Mouse (Mus musculus) liver, adult 2 months (tissue): Measurements from ENCODE around the gene Klhdc8b. TPM values are rescaled to one million over a fixed set of nuclear protein-coding genes. Genes with fewer than 3 reads are reported as not detected.

Experiments used
- DNase-seq: peaks from one replicate; pipeline ENCODE4 v3.0.0-alpha.2; 2011; ENCODE audit warnings: low read depth, low spot score; ENCODE audit errors: extremely low read depth
- H3K27ac ChIP-seq: fragments of 200-500 bp; replicated peaks from 2 replicates; pipeline ENCODE4 v1.5.1; 2012; ENCODE audit warnings: low read depth, mild to moderate bottlenecking, control low read depth, inconsistent platforms, low read length; ENCODE audit not compliant: insufficient read depth
- H3K27me3 ChIP-seq: fragments of 200-500 bp; 2 replicates; pipeline ENCODE4 v1.6.1; 2012; ENCODE audit warnings: mild to moderate bottlenecking, moderate library complexity, low read length, inconsistent platforms; ENCODE audit not compliant: control insufficient read depth, insufficient read depth
- H3K36me3 ChIP-seq: fragments of 200-500 bp; 2 replicates; pipeline ENCODE4 v1.6.1; 2012; ENCODE audit warnings: low read length, inconsistent platforms; ENCODE audit not compliant: control insufficient read depth, insufficient read depth
- H3K4me1 ChIP-seq: fragments of 200-500 bp; 2 replicates; pipeline ENCODE4 v1.6.1; 2011; ENCODE audit warnings: low read length; ENCODE audit not compliant: control insufficient read depth, insufficient read depth
- H3K4me3 ChIP-seq: fragments of 200-500 bp; 2 replicates; pipeline ENCODE4 v1.5.1; 2011; ENCODE audit warnings: low read depth, mild to moderate bottlenecking, control low read depth, low read length, moderate library complexity; ENCODE audit not compliant: insufficient read depth
- H3K79me2 ChIP-seq: fragments of 200-500 bp; 2 replicates; pipeline ENCODE4 v1.6.1; 2012; ENCODE audit warnings: inconsistent platforms, mild to moderate bottlenecking, low read length, moderate library complexity; ENCODE audit not compliant: control insufficient read depth, insufficient read depth
- H3K9ac ChIP-seq: fragments of 200-500 bp; 2 replicates; pipeline ENCODE4 v1.6.1; 2012; ENCODE audit warnings: low read depth, mild to moderate bottlenecking, control low read depth, inconsistent platforms, low read length
- CTCF ChIP-seq: fragments of 200-500 bp; IDR thresholded peaks from 2 replicates; pipeline ENCODE4 v1.5.1; 2011; ENCODE audit warnings: low read depth, low read length, control low read depth
- POLR2A ChIP-seq: fragments of 200-500 bp; IDR thresholded peaks from 2 replicates; pipeline ENCODE4 v1.6.1; 2011; ENCODE audit warnings: low read length, control low read depth; ENCODE audit not compliant: insufficient read depth; ENCODE audit errors: extremely low read depth
- WGBS: fragments of 180-500 bp; shearing (Covaris S2); methylation state at CpG from one replicate; pipeline ENCODE4 v1.1.7; 2018; 5-methylcytosine and 5-hydroxymethylcytosine counted together
- polyA plus RNA-seq: library from polyadenylated mRNA; depleted of rRNA; stranded (reverse); fragments of >200 nt; gene quantifications from 2 replicates; pipeline ENCODE4 v1.2.3, GENCODE M21; 2012
- total RNA-seq: library from RNA; depleted of rRNA; stranded (reverse); fragments of >200 nt; gene quantifications from 2 replicates; pipeline ENCODE4 v1.2.3, GENCODE M21; 2014

Gene Klhdc8b
- total and polyA plus RNA-seq, 2 experiments, result 8.7 to 25.6 TPM

DNA sequence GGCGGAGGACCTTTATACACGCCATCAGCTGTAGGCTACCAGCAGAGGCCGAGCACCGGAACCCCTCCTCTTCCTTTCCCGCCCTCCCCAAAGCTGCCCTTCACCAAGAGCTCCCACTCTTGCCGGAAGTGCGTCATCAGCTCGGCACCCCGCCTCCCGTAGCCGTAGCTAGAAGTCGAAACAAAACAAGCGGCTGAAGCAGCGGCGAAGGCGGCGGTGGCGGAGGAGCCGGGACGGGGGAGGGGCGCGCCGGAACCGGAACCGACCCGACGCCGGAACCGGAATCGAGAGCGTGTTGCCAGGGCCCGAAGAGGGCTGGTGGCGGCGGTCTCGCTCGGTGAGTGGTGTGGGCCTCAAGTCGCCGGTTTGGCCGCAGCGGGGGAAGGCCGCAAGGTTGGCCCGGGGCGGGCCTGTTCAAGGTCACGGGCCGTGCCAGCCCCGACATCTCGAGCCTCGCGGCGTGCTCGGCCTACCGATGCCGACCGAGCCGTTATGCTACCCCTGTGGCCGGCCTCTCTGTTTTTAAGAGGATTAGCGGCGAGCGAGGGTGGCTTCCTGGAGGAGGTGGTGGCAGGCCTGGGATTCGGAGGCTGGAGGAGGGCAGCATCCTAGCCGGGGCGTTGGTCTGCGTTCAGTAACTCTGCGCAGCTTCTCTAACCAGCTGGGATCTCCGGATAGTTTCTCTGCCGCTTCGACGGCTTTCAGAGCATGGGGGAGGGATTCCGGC is 29.3 kb upstream of the Klhdc8b start, which contains the start of gene Usp19:
Gene Usp19 (plus strand): TSS at position 44 of the 727 bp plus-strand sequence.
- Histone ChIP-seq H3K4me1 (peaks cover 10% of the 10 kb centered on the region; the same call in 1 of the 2 replicates), H3K27me3 (no peaks in the 10 kb centered on the region), H3K36me3 (peaks cover 16% of the 10 kb centered on the region), H3K79me2 (no peaks in the 10 kb centered on the region), H3K9ac (peak within 1 kb of the TSS; percentile 85), H3K4me3 (peak within 1 kb of the TSS; percentile 82), H3K27ac (peak within 1 kb of the TSS; percentile 72)
- 0 out of 2 replicates have a peak, but pooled peaks have one; percentile 22 for TF ChIP-seq POLR2A
- no peak for TF ChIP-seq CTCF
- WGBS, result under 1% methylated on average over 69 of the region's 69 CpGs
- DNase-seq, result peak; percentile 95

DNA sequence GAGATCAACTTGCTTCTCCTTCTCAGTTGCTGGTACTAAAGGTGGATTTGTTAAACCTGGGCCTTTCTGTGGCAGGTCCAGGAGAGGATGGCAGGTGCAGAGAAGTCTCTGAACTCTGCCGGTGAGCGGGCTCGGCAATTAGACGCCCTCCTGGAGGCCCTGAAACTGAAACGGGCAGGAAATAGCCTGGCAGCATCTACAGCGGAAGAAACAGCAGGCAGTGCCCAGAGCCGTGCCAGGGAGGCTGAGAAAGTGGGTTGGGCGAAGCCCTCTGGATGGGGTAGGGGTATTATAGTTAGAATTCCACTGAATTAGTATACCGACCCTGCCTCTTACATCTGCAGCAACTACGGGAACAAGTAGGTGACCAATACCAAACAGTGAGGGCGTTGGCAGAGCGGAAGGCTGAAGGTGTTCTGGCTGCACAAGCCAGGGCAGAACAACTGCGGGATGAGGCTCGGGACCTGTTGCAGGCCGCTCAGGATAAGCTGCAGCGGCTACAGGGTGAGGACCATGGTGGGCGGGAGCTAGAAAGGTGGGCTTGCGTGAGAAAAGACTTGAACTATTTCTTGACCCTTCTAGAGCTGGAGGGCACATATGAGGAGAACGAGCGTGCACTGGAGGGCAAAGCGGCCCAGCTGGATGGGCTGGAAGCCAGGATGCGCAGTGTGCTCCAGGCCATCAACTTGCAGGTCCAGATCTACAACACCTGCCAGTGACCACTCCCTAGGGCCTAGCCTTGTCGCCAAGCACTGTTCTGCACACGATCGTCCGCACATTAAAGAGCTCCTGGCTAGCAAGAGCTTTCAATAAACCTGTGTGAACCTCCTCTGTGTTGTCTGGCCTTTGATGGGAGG is 28.5 kb upstream of the Klhdc8b start:
- peak overlapping the region; percentile 56 for H3K27ac ChIP-seq
- H3K27me3 ChIP-seq, result no peaks in the 10 kb centered on the region
- no peak for DNase-seq
- H3K79me2 ChIP-seq, result no peaks in the 10 kb centered on the region
- WGBS, result 69% methylated on average over 26 of the region's 26 CpGs
- H3K4me3 ChIP-seq, result peak overlapping the region; percentile 82
- peaks cover 10% of the 10 kb centered on the region; the same call in 1 of the 2 replicates for H3K4me1 ChIP-seq
- 0 out of 2 replicates have a peak, but pooled peaks have one; percentile 1 for TF ChIP-seq CTCF
- TF ChIP-seq POLR2A, result no peak
- peak overlapping the region; percentile 33 for H3K9ac ChIP-seq
- H3K36me3 ChIP-seq, result peaks cover 11% of the 10 kb centered on the region; the same call in 1 of the 2 replicates

DNA sequence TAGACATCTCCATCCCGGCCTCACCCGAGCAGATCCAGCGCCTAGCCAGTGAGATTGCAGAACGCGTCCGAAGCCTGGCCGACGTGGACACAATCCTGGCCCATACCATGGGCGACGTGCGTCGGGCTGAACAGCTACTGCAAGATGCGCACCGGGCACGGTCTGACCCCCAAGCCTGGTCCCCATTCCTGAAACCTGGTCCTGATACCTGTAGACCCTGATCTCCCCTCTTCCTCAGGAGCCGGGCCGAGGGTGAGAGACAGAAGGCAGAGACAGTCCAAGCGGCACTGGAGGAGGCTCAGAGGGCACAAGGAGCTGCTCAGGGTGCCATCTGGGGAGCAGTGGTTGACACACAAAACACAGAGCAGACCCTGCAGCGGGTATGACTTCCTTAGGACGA is 27.8 kb upstream of the Klhdc8b start:
- H3K27ac ChIP-seq, result no peak overlapping the region
- WGBS, result 97% methylated on average over 20 of the region's 20 CpGs
- H3K36me3 ChIP-seq, result peaks cover 5% of the 10 kb centered on the region; the same call in 1 of the 2 replicates
- no peak for DNase-seq
- peaks cover 10% of the 10 kb centered on the region; the same call in 1 of the 2 replicates for H3K4me1 ChIP-seq
- no peak overlapping the region for H3K4me3 ChIP-seq
- no peaks in the 10 kb centered on the region for H3K27me3 ChIP-seq
- no peak overlapping the region for H3K9ac ChIP-seq
- no peaks in the 10 kb centered on the region for H3K79me2 ChIP-seq
- no peak for TF ChIP-seq CTCF
- TF ChIP-seq POLR2A, result no peak

DNA sequence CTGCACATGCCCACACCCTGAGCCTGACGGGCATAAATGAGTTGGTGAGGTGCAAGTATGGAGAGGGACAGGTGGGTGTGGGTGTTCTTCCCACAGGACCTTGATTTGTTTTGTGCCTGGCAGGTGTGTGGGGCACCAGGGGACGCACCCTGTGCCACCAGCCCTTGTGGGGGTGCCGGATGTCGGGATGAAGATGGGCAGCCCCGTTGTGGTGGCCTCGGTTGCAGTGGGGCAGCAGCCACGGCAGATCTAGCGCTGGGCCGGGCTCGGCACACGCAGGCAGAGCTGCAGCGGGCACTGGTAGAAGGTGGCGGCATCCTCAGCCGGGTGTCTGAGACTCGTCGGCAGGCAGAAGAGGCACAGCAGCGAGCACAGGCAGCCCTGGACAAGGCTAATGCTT is 27.0 kb upstream of the Klhdc8b start:
- 95% methylated on average over 17 of the region's 17 CpGs for WGBS
- no peak for DNase-seq
- Histone ChIP-seq H3K4me3 (no peak overlapping the region), H3K4me1 (peaks cover 10% of the 10 kb centered on the region; the same call in 1 of the 2 replicates), H3K36me3 (peaks cover 1% of the 10 kb centered on the region; the same call in 1 of the 2 replicates), H3K27me3 (no peaks in the 10 kb centered on the region), H3K9ac (no peak overlapping the region), H3K27ac (no peak overlapping the region), H3K79me2 (no peaks in the 10 kb centered on the region)
- no peak for TF ChIP-seq POLR2A
- TF ChIP-seq CTCF, result no peak

DNA sequence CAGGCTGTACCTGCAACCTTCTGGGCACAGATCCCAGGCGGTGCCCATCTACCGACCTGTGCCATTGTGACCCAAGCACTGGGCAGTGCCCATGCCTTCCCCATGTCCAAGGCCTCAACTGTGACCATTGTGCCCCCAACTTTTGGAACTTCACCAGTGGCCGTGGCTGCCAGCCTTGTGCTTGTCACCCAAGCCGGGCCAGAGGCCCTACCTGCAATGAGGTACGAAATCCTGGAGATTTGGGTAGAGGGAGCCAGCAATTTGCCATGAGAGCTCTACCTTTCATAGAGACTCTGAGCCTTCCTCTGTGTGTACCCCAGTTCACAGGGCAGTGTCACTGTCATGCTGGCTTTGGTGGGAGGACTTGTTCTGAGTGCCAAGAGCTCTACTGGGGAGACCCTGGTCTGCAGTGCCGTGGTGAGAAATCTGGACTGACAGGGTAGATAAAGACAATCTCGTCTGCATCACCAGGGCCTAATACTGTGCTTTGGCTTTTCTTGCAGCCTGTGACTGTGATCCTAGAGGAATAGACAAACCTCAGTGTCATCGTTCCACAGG is 25.7 kb upstream of the Klhdc8b start:
- 92% methylated on average over 8 of the region's 8 CpGs for WGBS
- Histone ChIP-seq H3K9ac (no peak overlapping the region), H3K36me3 (no peaks in the 10 kb centered on the region), H3K4me1 (peaks cover 8% of the 10 kb centered on the region; the same call in 1 of the 2 replicates), H3K79me2 (no peaks in the 10 kb centered on the region), H3K4me3 (no peak overlapping the region), H3K27ac (no peak overlapping the region), H3K27me3 (no peaks in the 10 kb centered on the region)
- no peak for TF ChIP-seq POLR2A
- TF ChIP-seq CTCF, result no peak
- no peak for DNase-seq
